Mouse (Mus musculus) adrenal gland, postnatal 10 days (tissue): Measurements from ENCODE around the gene Htra1. TPM values are rescaled to one million over a fixed set of nuclear protein-coding genes. Genes with fewer than 3 reads are reported as not detected.

Experiments used
- DNase-seq: peaks from one replicate; pipeline ENCODE4 v3.0.0; 2021; ENCODE audit warnings: mixed read lengths
- total RNA-seq, 2 experiments: library from RNA; stranded (reverse); gene quantifications; 2 replicates each; pipeline ENCODE4 v1.2.3; 2021

Htra1 gene
- total RNA-seq, 2 experiments from 2014 or later, result 76.1 to 89.5 TPM

DNA sequence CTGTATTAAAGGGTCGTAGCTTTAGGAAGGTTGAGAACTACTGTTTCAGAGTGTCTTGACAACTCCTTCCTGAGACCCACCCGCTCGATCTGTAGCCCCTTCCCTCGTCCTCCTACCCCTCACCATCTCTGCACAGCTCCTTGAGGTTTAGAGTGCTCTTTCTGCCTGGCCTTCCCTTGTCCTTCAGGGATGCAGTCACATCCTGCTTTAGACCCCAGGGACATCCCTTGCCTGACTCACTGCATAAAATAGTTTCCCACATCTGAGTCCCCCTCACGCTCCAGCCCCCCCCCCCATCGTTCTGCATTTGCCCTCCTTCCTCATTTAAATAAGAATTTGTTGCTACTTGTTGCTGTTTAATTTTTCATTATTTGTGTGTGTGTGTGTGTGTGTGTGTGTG lies 31.0 kb downstream of the Htra1 start:
- DNase-seq, result no peak

DNA sequence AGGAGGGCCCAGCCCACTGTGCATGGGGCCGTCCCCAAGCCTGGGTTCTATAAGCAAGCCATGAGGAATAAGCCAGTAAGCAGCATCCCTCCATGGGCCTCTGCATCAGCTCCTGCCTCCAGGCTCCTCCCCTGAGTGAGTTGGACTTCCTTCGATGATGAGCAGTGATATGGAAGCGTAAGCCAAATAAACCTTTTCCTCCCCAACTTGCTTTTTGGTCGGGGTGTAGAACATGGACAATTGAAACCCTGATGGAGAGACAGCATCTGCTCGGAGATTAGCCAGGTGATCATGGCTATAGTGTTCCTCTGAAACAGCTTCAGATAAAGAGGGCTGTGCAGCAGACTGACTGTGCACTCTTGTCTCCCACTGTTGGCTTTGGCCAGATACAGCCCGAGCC lies 32.0 kb downstream of the Htra1 start:
- no peak for DNase-seq

DNA sequence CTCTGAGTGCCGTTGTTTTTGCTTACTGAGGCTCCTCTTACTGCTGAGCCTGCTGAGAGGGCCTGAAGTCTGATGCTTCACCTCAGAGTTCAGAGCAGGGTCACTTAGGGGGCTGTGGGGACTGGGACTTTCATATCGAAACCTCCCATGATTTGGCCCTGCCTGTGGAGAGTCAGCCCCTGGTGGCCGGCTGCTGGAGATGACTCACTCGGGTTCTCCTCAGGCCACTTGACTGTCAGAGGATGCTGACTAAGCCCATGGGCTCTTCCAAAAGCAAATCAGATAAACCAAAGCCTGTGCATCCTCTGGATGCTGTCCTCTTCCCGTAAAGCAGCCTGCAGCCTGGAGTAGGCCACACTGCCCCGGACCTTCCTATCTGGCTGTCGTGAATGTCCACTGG lies 32.6 kb downstream of the Htra1 start:
- peak; percentile 64 for DNase-seq

DNA sequence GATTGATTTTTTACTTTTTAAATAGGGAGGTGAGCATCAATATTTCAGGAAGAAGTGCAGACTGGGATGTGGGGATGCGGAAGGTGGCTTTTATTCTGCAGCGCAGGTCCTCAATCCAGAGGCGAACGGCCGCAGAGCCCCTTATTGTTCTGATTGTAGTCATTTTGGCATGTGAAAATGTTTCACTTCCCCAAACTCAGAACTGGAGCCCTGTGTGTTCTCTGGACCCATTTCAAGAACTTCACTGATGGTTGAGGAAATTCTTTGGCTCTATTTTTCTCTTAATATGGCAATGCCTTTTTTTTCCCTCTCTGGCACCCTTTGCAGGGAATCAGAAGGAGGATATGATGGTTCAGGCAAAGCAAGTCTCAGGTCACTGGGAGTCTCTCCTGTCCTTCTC lies 33.2 kb downstream of the Htra1 start:
- no peak for DNase-seq

DNA sequence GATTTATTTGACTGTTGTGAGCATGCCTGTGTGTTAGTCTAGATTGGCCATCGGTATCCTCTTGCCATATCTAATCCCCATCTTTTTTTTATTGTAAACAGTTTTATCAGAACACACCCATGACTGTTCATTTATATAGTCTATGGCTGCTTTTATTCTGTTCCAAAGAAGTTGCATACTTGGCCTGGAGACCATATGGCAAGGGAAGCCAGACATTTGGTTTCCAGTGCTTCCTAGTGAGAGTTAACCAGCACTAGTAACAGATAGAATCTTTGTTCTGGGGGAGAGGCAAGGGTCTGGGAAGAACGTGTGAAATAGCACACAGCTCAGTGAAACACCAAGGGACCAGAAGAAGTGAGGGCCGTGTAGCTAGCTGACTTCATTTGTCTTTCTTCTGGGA lies 33.6 kb downstream of the Htra1 start:
- no peak for DNase-seq

DNA sequence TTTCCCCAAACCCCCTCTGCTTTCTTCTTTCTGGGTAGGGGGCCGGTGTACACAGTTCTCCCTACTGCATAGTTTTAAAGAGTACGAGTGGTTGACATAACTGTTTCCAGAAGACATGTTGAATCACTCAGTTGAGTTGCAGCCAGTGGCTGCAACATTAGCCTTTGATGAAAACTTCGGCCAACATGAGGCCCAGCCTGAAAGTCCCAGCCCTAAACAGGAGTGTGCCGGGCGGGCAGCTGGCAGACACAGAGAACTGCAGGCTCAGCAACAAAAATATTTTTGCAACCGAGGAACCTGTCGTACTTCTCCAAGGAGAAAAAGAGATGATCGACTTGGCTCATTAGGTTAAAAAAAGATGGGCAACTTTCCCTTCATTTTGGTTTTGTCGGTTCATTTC lies 36.9 kb downstream of the Htra1 start:
- DNase-seq, result no peak

DNA sequence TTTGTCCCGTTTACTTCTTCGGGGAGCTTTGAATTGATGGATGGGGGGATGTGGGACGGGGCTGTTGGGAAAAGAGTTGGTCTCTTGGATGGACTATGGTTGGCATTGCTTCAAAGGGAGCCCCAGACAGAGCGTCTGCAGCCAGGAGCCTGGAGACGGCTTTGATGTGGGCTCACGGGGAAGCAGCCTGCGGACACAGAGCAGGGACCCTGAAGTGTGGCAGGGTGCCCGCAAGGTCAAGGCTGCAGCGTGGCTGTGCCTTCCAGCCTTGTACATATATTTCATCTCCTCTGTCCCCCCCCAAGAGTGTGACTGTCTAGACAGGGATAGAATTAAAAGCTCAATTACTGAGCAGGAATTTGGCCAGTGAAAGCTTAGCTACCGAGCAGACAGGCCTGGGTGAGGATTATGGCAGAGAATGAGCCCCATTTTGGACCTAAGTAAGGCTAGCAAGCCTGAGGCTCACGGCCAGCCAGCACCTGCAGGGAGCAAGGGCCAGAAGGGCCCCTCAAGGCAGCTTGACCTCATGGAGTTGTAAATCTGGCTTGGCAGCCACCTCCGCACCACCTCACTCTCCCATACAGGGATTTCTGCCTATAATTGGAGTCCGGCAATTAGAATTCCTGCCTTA lies 40.5 kb downstream of the Htra1 start:
- DNase-seq, result peak; percentile 82

DNA sequence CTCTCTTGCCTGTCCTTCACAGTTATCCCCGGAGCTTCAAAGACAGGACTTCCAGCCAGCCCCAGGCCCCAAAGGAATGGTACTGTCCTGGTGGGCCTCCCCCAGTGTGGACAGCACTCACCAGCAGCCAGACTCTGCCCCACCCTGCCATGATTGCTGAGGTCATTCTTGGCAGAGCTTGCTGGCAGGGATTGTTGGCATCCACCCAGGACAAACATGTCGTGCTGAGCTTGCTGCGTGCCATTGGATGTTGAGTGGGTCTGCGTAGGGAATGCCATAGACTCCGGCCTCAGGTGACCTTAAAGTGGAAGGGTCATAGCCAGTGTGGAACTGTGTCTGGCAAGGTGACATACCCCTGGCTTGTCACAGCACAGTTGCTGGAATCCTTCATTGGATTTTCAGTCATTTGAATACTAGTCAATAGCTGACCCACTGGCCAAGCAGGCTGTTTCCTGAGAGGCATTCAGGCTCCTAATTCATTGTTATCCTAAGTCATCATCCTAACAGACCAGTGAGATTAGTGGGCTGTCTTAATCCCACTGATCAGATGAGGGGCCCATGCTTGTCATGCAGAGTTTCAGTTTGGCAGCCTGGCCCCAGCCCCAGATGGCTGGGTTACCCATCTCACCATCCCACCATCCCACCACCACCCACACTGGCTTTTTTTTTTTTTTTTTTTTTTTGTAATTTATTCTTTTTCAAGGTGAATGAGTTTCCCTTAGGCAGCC lies 42.0 kb downstream of the Htra1 start:
- DNase-seq, result peak; percentile 91

DNA sequence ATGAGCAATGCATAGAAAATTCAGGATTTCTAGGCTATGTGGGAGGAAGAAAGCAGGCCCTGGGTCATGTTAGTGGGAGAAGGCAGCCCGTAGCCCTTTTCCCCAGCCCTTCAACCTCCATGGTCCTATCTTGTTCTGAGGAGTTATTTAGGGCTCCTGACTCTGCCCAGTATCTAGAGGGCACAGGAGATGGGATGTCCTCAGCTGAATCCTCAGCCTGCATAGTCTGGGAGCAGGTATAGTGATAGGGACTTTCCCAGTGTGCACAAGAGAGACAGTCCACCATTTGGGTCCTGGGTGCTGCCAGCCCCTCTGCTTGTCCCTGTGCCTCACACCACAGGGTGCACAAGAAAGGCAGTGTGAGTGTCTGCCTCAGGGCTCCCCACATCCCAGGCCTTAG lies 42.6 kb downstream of the Htra1 start:
- no peak for DNase-seq

DNA sequence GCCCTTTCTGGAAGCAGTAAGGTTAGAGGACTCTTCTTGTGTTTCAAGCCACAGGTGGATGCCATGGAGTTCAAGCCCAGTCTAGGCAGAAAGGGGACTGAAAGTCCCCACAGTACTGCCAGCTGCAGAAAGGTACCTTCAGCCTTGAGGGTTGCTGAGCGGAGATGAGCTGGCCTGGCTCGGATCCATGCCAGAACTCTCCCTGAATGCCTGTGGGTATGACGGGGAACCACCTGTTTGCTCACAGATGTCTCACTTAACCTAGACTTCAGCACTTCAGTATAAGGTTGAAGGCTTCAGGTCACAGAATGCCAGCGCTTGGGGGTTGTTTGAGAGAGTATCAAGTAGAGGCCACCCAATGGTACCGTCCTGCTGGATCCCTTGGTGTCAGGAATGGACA lies 44.2 kb downstream of the Htra1 start:
- DNase-seq, result peak; percentile 72

DNA sequence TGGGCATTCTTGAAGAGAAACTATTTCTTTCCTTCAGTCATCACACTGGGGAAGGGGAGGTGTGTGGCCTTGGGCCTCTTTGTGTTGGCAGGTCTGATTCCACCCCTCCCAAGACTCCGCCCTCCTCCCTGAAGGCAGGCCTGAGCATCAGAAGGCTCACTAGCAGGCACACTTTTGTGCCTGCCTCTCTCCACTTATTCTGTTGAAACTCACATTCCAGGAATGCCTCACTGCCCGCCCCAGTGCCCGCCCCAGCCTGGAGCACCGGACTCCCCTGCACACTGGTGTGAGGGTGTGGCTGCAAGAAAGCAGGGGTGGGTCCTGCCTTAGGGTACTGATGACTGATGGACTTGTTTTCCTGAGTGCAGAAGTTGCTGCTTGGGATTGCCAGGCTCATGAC lies 46.5 kb downstream of the Htra1 start:
- DNase-seq, result no peak

DNA sequence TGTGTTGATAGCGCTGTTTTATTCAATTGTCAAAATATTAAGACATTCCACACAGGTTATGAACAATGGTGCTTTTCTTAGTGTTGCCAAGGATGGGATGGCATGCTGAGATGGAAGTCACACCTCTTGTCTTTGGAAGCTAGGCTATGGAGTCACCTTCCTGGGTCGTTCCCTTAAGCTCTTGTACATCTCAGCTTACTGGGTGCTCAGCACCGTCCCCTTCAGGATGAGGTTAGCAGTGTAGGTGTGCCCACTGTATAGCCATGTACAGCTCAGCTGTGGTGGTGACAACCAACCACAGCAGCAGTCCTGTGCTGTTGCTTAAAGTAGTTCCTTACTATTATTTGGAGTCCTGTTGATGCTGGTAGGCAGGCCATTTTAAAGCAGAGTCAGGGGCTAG lies 47.0 kb downstream of the Htra1 start:
- no peak for DNase-seq

DNA sequence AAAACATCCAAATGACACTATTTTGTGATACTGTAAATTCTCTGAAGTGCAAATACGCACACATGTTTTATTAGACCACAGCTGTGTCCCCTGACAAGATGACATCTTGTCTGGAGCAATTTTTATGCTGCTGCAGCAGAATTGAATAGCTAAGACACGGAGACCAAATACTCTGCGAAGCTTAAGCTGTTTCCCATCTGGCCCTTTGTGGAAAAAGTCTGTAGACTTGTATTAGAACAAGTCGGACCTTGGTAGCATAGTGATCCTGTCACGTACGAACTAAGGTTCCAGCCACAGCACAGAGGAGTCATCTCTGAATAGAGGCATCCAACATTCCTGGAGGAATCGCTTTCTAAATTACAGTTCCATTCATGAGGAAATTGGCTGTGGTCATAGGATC lies 48.4 kb downstream of the Htra1 start:
- DNase-seq, result no peak

DNA sequence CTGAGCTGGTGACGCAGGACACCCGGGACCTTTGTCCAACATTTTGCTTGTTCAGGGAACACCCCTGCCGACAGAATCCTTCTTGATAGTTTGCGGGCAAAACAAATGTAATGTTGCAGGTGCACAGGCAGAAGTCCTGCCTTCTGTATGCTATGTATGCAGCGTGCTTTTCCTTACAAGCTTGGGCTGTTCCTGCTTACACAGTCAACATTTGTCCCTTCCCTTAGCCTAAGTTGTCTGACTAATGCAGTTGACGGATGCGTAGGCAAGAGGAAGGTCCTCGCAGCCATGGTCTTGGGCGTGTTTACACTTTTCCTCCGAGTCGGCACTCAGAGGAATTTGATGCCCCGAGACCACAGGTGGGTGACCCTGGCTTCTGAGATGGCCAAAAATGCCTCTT lies 49.3 kb downstream of the Htra1 start:
- DNase-seq, result no peak

DNA sequence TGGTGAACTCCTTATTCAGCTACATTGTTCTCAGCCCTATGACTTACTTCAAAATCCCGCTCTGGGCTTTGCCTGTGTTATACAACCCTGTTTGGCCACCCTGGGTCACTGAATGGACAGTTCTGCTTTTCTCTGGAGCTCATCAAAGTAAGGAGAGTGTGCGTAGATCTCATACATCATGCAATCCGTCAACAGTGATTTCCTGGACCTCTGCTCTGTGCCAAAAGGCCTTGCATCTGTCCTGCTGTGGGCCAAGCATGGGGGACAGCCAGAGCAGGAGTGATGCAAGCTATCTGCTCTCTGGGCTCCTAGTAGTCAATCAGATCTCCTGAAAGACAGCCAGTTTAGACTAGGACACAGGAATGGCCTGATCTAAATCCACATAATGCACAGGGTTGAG lies 49.8 kb downstream of the Htra1 start:
- DNase-seq, result peak; percentile 56

DNA sequence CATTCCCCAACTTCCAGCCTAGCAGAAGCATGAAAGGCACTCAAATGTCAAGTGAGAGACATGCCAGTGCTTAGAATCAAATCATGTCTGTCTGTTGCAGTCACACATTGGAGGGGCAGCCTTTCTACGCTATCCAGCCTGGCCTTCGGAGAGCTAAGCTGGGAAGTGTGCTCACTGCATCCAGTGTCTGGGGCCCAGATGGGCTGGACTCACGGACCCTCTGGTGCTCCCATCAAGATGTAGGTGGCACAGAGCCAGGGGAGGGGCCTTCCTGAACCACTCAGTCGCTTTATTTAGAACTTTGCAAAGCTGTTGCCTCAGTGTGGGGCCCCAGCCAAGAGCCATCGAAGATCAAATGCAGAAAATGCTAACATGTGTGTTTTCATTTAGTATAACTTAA lies 52.2 kb downstream of the Htra1 start:
- no peak for DNase-seq

DNA sequence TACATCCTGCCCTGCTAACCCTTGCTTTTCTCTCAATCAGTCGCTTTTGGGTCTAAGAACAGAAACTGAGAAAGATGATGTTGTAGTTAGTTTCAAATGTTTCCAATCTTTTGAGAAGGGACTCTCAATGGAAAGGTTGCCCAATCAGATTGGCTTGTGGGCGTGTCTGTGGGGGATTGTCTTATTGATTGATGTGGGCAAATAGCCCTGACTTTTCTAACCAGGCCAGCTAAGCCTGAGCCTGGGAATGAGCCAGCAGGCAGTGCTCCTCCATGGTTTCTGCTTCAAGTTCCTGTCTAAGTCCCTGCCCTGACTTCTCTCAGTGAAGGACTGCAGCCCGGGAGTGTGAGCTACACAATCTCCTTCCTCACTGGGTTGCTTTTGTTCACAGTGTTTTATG lies 53.5 kb downstream of the Htra1 start:
- DNase-seq, result peak; percentile 38

DNA sequence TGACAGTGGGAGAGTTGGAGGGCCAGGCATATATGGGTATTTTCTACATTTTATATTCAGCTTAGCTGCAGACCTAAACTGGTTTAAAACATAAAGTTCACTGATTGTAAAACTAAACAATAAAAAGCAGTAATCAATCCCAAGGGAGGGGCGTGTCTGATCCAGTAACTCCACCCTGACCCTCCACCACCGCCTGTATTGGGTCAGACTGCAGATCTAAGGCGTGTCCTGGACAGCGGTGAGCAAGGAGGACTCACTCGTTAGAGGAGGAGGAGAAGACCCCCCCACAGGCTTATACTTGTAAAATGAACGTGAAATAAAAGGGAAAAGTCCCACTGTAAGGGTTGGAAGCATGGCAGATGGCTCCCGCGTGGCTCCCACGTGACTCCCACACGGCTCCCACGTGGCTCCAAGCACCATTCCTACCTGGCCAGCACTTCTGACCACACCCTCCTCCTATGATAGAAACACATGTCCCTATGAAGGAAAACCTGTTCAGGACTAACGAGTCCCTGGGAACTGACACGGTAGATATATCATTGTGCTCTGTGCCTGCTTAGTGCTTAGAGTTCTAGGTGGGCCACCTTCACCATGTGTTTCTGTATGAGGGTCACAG lies 55.4 kb downstream of the Htra1 start:
- no peak for DNase-seq

DNA sequence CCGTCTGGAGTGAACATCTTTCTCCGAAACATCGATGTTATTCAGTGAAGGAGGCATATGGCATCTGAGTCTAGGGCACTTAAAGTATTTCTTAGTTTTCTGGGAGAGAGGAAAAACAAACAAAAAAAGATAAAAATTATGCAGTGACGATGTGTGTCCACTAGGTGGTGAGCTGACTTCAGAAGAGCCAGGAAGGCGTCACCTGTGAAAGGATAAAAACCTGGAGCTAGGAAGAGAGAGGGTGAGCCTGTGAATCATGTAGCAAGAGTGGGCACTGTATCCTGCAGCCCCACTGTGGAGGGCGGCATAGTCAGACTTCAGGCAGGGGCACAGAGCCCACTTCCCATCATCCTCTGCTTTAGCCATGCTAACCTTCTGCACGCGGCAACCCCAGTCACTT lies 58.0 kb downstream of the Htra1 start:
- no peak for DNase-seq

DNA sequence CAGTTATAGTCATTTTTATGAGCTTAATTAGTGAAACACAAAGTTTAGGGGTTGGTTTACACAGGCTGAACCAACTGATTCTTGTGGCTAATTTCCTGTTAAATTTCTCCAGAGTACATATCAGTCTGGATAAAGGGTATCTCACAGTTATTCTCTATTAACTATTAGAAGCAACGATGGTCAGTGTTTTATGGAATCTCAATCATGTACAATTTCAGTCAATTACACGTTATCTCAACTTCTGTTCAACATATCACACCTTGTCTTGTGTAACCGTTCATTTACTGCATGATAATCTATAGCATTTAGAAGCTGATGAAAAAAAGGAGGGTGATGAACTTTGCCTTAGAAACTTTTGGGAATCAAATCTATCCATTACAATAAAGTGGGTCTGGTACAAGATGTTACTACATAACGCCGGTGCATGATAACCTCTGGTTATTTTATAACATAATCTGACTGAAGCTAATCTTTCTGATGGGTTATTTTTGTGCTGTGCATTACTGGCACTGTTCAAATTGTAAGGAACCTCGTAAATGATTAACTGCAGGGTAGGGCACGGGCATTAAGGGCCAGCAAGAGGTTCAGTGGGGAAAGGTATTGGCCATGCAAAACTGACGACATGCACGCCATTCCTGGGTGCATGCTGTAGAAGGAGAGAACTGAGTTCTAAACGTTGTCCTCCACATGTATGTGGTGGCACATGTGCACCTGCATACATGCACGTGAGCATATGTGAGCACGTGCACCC lies 66.2 kb downstream of the Htra1 start:
- DNase-seq, result no peak

DNA sequence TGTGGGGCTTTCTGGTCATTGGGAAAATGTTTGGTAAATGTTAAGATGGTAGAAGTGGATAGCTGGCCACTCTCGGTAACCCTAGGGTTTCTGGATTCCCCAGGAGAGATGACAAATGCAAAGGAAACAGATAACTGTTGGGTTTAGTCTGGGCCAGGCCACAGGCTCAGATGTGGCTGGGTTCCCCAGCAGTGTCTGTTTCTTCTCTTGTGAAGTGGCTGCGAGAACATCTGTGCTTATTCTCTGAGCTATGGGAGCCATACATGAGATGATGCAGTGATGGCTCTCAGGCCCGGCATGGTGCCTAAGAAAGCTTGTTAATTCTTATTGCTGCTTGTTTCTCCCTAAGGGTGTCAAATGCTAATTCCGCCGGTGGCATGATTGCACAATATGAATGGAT lies 68.2 kb downstream of the Htra1 start:
- no peak for DNase-seq

DNA sequence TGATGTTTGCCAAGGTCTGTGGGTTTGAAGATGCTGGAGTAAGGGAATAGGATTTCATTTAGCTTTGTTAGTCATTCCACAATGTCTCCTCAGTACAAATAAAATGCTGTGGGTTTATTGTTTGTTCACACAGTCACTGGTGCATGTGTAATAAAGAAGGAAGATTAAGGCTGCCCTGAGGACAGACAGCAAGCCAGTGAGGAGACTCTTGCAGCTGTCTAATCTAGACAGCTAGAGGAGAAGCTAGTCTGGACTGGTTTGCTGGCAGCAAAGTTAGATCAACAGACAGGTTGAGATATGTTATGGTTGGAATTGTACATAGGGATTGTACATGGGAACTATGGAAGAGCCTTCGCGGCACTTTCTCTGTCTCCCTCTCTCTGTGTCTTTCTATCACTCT lies 71.3 kb downstream of the Htra1 start:
- DNase-seq, result no peak

DNA sequence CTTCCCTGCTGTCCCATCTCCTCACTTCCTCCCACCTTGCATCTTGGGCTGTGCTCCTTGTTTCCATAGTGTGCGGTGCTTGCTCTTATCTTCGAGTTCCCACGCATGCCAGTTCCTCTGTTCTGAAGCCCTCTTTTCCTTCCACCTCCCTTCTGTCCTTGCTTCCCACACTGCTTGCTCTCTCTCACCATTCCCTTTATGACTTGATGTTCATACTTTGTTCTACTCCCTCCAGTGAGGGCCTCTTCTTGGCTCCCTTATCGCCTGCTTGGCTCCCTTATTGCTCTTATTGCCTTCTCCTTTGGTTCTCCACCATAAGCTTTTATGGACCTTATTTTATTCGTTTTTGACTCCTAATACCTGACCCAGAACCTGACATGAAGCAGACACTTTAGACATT lies 73.3 kb downstream of the Htra1 start:
- no peak for DNase-seq
